Mouse (Mus musculus): Measurements from ENCODE around the gene Dusp10. TPM values are rescaled to one million over a fixed set of nuclear protein-coding genes. Genes with fewer than 3 reads are reported as not detected.

The Dusp10 gene
- polyA plus RNA-seq, 1 experiment from 2014 or later, result 5.0 TPM

GRCm38 (mm10) chr1:184033390-184034010 is 20.4 kb downstream of the Dusp10 start:
- under 1% methylated on average over 62 of the region's 63 CpGs for WGBS
- no peaks in the 10 kb centered on the region for H3K9me3 ChIP-seq
- H3K4me1 ChIP-seq (replicated peaks), result peaks cover 37% of the 10 kb centered on the region
- H3K4me3 ChIP-seq, result peak overlapping the region; percentile 66
- peak overlapping the region; percentile 85 for H3K9ac ChIP-seq
- no peaks in the 10 kb centered on the region for H3K36me3 ChIP-seq
- 0 out of 2 replicates have a peak, but pooled peaks cover 6% of the 10 kb centered on the region for H3K27me3 ChIP-seq
- H3K4me2 ChIP-seq, result peak overlapping the region; percentile 99
- H3K27ac ChIP-seq (replicated peaks), result peak overlapping the region; percentile 90
- ATAC-seq (ENCODE audit: low FRiP score, low read depth), result peak; percentile 78; the same call in 1 of the 2 replicates

- peak within 1 kb of the TSS; percentile 66 for H3K4me3 ChIP-seq
- ATAC-seq (ENCODE audit: low FRiP score, low read depth), result peak; percentile 100
- under 1% methylated on average over 38 of the region's 38 CpGs for WGBS
- H3K36me3 ChIP-seq, result no peaks in the 10 kb centered on the region
- no peaks in the 10 kb centered on the region for H3K9me3 ChIP-seq
- H3K27ac ChIP-seq (replicated peaks), result peak within 1 kb of the TSS; percentile 90
- H3K9ac ChIP-seq, result peak within 1 kb of the TSS; percentile 85
- H3K27me3 ChIP-seq, result 0 out of 2 replicates have a peak, but pooled peaks cover 6% of the 10 kb centered on the region
- peak within 1 kb of the TSS; percentile 99 for H3K4me2 ChIP-seq
- H3K4me1 ChIP-seq (replicated peaks), result peaks cover 37% of the 10 kb centered on the region
These were observed 21.0 kb downstream of the Dusp10 start, which contains the start of gene 1700056E22Rik for GRCm38 (mm10) chr1:184034011-184034557. TSS of gene 1700056E22Rik (minus strand) at chr1:184034301.

GRCm38 (mm10) chr1:184034741-184035181 is 21.7 kb downstream of the Dusp10 start:
- H3K4me3 ChIP-seq, result peak overlapping the region; percentile 66
- WGBS, result under 1% methylated on average over 12 of the region's 12 CpGs
- H3K4me2 ChIP-seq, result peak overlapping the region; percentile 99
- peak overlapping the region; percentile 62 for H3K27ac ChIP-seq (replicated peaks)
- no peak for ATAC-seq (ENCODE audit: low FRiP score, low read depth)
- H3K9ac ChIP-seq, result peak overlapping the region; percentile 54
- H3K9me3 ChIP-seq, result no peaks in the 10 kb centered on the region
- H3K4me1 ChIP-seq (replicated peaks), result peaks cover 37% of the 10 kb centered on the region
- H3K36me3 ChIP-seq, result no peaks in the 10 kb centered on the region
- 0 out of 2 replicates have a peak, but pooled peaks cover 6% of the 10 kb centered on the region for H3K27me3 ChIP-seq

- Histone ChIP-seq H3K36me3 (no peaks in the 10 kb centered on the region), H3K4me1 (replicated peaks) (peaks cover 37% of the 10 kb centered on the region), H3K27me3 (0 out of 2 replicates have a peak, but pooled peaks cover 6% of the 10 kb centered on the region), H3K9me3 (no peaks in the 10 kb centered on the region), H3K4me3 (peak overlapping the region; percentile 66), H3K4me2 (peak overlapping the region; percentile 99), H3K9ac (peak overlapping the region; percentile 11; the same call in 1 of the 2 replicates), H3K27ac (replicated peaks) (no peak overlapping the region)
- WGBS, result 2% methylated on average over 12 of the region's 12 CpGs
- ATAC-seq (ENCODE audit: low FRiP score, low read depth), result no peak
These were observed 22.3 kb downstream of the Dusp10 start for GRCm38 (mm10) chr1:184035346-184035903.

GRCm38 (mm10) chr1:184037802-184038201 is 24.7 kb downstream of the Dusp10 start:
- 90% methylated on average over 4 of the region's 4 CpGs for WGBS
- Histone ChIP-seq H3K9me3 (no peaks in the 10 kb centered on the region), H3K4me1 (replicated peaks) (peaks cover 39% of the 10 kb centered on the region), H3K9ac (no peak overlapping the region), H3K4me2 (no peak overlapping the region), H3K27ac (replicated peaks) (no peak overlapping the region), H3K27me3 (no peaks in the 10 kb centered on the region), H3K36me3 (no peaks in the 10 kb centered on the region), H3K4me3 (no peak overlapping the region)
- ATAC-seq (ENCODE audit: low FRiP score, low read depth), result no peak

- H3K27me3 ChIP-seq, result no peaks in the 10 kb centered on the region
- H3K4me3 ChIP-seq, result no peak overlapping the region
- 90% methylated on average over 10 of the region's 10 CpGs for WGBS
- H3K9ac ChIP-seq, result no peak overlapping the region
- no peak overlapping the region for H3K4me2 ChIP-seq
- ATAC-seq (ENCODE audit: low FRiP score, low read depth), result no peak
- no peaks in the 10 kb centered on the region for H3K9me3 ChIP-seq
- no peaks in the 10 kb centered on the region for H3K36me3 ChIP-seq
- H3K4me1 ChIP-seq (replicated peaks), result peaks cover 32% of the 10 kb centered on the region
- no peak overlapping the region for H3K27ac ChIP-seq (replicated peaks)
These were observed 26.2 kb downstream of the Dusp10 start for GRCm38 (mm10) chr1:184039301-184039700.

- Histone ChIP-seq H3K27ac (replicated peaks) (no peak overlapping the region), H3K4me1 (replicated peaks) (peaks cover 27% of the 10 kb centered on the region), H3K9me3 (no peaks in the 10 kb centered on the region), H3K36me3 (no peaks in the 10 kb centered on the region), H3K4me2 (no peak overlapping the region), H3K9ac (no peak overlapping the region), H3K4me3 (no peak overlapping the region), H3K27me3 (no peaks in the 10 kb centered on the region)
- 83% methylated on average over 11 of the region's 11 CpGs for WGBS
- no peak for ATAC-seq (ENCODE audit: low FRiP score, low read depth)
These were observed 27.1 kb downstream of the Dusp10 start for GRCm38 (mm10) chr1:184040181-184040580.

GRCm38 (mm10) chr1:184040906-184041305 is 27.8 kb downstream of the Dusp10 start:
- Histone ChIP-seq H3K9ac (no peak overlapping the region), H3K4me2 (peak overlapping the region; percentile 21; the same call in 1 of the 2 replicates), H3K36me3 (no peaks in the 10 kb centered on the region), H3K4me3 (no peak overlapping the region), H3K27ac (replicated peaks) (no peak overlapping the region), H3K27me3 (no peaks in the 10 kb centered on the region), H3K4me1 (replicated peaks) (peaks cover 21% of the 10 kb centered on the region; the same call in 1 of the 2 replicates), H3K9me3 (no peaks in the 10 kb centered on the region)
- WGBS, result 71% methylated on average over 1 of the region's 1 CpGs
- no peak for ATAC-seq (ENCODE audit: low FRiP score, low read depth)

- no peak for ATAC-seq (ENCODE audit: low FRiP score, low read depth)
- H3K4me1 ChIP-seq (replicated peaks), result peaks cover 11% of the 10 kb centered on the region; the same call in 1 of the 2 replicates
- H3K27me3 ChIP-seq, result no peaks in the 10 kb centered on the region
- H3K4me3 ChIP-seq, result no peak overlapping the region
- no peaks in the 10 kb centered on the region for H3K9me3 ChIP-seq
- H3K36me3 ChIP-seq, result no peaks in the 10 kb centered on the region
- 69% methylated on average over 9 of the region's 9 CpGs for WGBS
- H3K9ac ChIP-seq, result no peak overlapping the region
- peak overlapping the region; percentile 17 for H3K4me2 ChIP-seq
- no peak overlapping the region for H3K27ac ChIP-seq (replicated peaks)
These were observed 28.9 kb downstream of the Dusp10 start for GRCm38 (mm10) chr1:184041778-184042573.

GRCm38 (mm10) chr1:184042745-184043144 is 29.6 kb downstream of the Dusp10 start:
- Histone ChIP-seq H3K4me3 (no peak overlapping the region), H3K27ac (replicated peaks) (no peak overlapping the region), H3K9ac (no peak overlapping the region), H3K36me3 (no peaks in the 10 kb centered on the region), H3K4me2 (no peak overlapping the region), H3K9me3 (no peaks in the 10 kb centered on the region), H3K27me3 (no peaks in the 10 kb centered on the region), H3K4me1 (replicated peaks) (peaks cover 7% of the 10 kb centered on the region; the same call in 1 of the 2 replicates)
- WGBS, result 77% methylated on average over 9 of the region's 9 CpGs
- no peak for ATAC-seq (ENCODE audit: low FRiP score, low read depth)

- ATAC-seq (ENCODE audit: low FRiP score, low read depth), result no peak
- H3K27me3 ChIP-seq, result no peaks in the 10 kb centered on the region
- no peak overlapping the region for H3K9ac ChIP-seq
- no peak overlapping the region for H3K4me2 ChIP-seq
- 82% methylated on average over 6 of the region's 6 CpGs for WGBS
- H3K36me3 ChIP-seq, result no peaks in the 10 kb centered on the region
- no peak overlapping the region for H3K4me3 ChIP-seq
- H3K9me3 ChIP-seq, result no peaks in the 10 kb centered on the region
- H3K4me1 ChIP-seq (replicated peaks), result peaks cover 7% of the 10 kb centered on the region; the same call in 1 of the 2 replicates
- H3K27ac ChIP-seq (replicated peaks), result no peak overlapping the region
These were observed 30.3 kb downstream of the Dusp10 start for GRCm38 (mm10) chr1:184043391-184043790.
